Mouse (Mus musculus) left cerebral cortex, postnatal 36 days (tissue): ENCODE data around the gene Oard1. TPM values are rescaled to one million over a fixed set of nuclear protein-coding genes. Genes with fewer than 3 reads are reported as not detected.

Experiments
- DNase-seq, 2 experiments: peaks; one replicate each; pipeline ENCODE4 v3.0.0; 2021 to 2022; ENCODE audit warnings: low spot score in 2 of 2, mixed read lengths in 1 of 2
- intact Hi-C: fragments of 180-260 bp; cut with DNase I; formaldehyde crosslinking; loops from one replicate; pipeline ENCODE4 v1.15.1; 2025
- total RNA-seq, 2 experiments: library from RNA; stranded (reverse); gene quantifications; 2 replicates each; pipeline ENCODE4 v1.2.3; 2021

Oard1 gene
- total RNA-seq, 2 experiments from 2014 or later, result 10.9 to 13.0 TPM

- DNase-seq, result no peak
- intact Hi-C loops, result no loop called here
These were observed 48.3 kb downstream of the Oard1 start for GRCm38 (mm10) chr17:48457971-48458653.

GRCm38 (mm10) chr17:48462096-48462495 lies 52.3 kb downstream of the Oard1 start:
- DNase-seq, result no peak
- intact Hi-C loops, result loop anchor here (10.0 kb wide), 1 partner anchor 723 kb away; no protein-coding TSS in a partner anchor

- no peak for DNase-seq
- intact Hi-C loops, result loop anchor here (10.0 kb wide), 1 partner anchor 721 kb away; no protein-coding TSS in a partner anchor
These were observed 53.6 kb downstream of the Oard1 start for GRCm38 (mm10) chr17:48463391-48463790.

Other genes starting within 250 kb of the Oard1 start
- not detected for gene A530064D06Rik, start 242.7 kb upstream of the Oard1 start, total RNA-seq
- not detected for gene Trem1, start 177.2 kb upstream of the Oard1 start, total RNA-seq
- gene Trem3, start 162.2 kb upstream of the Oard1 start, total RNA-seq, result under 1 TPM; 0.41 to 0.44 TPM
- gene Treml4, start 145.7 kb upstream of the Oard1 start, total RNA-seq, result not detected
- gene Treml2, start 110.5 kb upstream of the Oard1 start, total RNA-seq, result under 1 TPM; 0.54 to 0.64 TPM
- under 1 TPM in 1 of 2 experiments, not detected in 1; 0.07 TPM for gene B430306N03Rik, start 93.9 kb upstream of the Oard1 start, total RNA-seq
- 10 to 100 TPM in 1 of 2 experiments, 1 to 10 TPM in 1; 7.8 to 13.0 TPM for gene Trem2, start 63.6 kb upstream of the Oard1 start, total RNA-seq
- gene Treml1, start 50.1 kb upstream of the Oard1 start, total RNA-seq, result under 1 TPM; 0.54 to 0.82 TPM
- gene Nfya, start 108 bp upstream of the Oard1 start, total RNA-seq, result 10 to 100 TPM; 25.4 to 27.9 TPM
- gene Apobec2, start 22.9 kb downstream of the Oard1 start, total RNA-seq, result not detected
- gene Tspo2, start 41.5 kb downstream of the Oard1 start, total RNA-seq, result not detected
- gene Unc5cl, start 44.9 kb downstream of the Oard1 start, total RNA-seq, result under 1 TPM; 0.34 to 0.59 TPM